In the genomic region with DNA sequence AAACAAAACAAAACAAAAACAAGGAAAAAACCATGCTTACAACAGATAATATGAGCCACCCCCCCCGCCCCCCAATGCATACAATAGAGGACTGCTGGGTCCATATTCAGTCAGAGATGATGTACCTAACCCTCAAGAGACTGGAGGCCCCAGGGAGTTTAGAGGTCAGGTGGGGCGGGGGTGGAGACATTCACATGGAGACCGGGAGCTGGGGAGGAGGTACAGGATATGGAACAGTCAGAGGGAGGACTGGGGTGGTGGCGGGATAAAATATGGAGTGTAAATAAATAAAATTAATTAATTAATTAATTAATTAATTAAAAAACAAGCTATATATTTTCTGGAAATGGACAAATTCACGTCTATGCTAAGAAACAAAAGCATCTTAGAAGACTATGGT, we compare ENCODE assay signal across 18 mouse cellular contexts.
"Had no signal": no experiment of that assay in that cellular context is flagged by ENCODE, and none has a peak within 500 bp of the region (broad histone marks: within the 10 kb centered on the region; RNA-seq: fewer than 3 reads in every experiment).

No protein-coding gene starts in this region.

- H3K9ac ChIP-seq: liver, embryonic 13.5 days; liver, embryonic 15.5 days; liver, postnatal 0 days; lung, embryonic 15.5 days; neural tube, embryonic 12.5 days; stomach, embryonic 15.5 days had no signal

- H3K4me3 ChIP-seq: liver, embryonic 13.5 days; liver, embryonic 15.5 days; lung, embryonic 15.5 days; megakaryocyte, embryonic 14.5 days; neural tube, embryonic 12.5 days; stomach, embryonic 15.5 days had no signal

- H3K9me3 ChIP-seq: liver, embryonic 13.5 days; liver, embryonic 15.5 days; lung, embryonic 15.5 days; megakaryocyte, embryonic 14.5 days; neural tube, embryonic 12.5 days; stomach, embryonic 15.5 days had no signal

- H3K4me2 ChIP-seq: liver, embryonic 13.5 days; liver, embryonic 15.5 days; lung, embryonic 15.5 days; neural tube, embryonic 12.5 days; stomach, embryonic 15.5 days had no signal

- H3K27ac ChIP-seq: liver, embryonic 13.5 days; liver, embryonic 15.5 days; lung, embryonic 15.5 days; macrophage; neural tube, embryonic 12.5 days; stomach, embryonic 15.5 days; stomach, postnatal 0 days had no signal

- H3K27me3 ChIP-seq: liver, embryonic 13.5 days; liver, embryonic 15.5 days; lung, embryonic 15.5 days; megakaryocyte, embryonic 14.5 days; neural tube, embryonic 12.5 days; stomach, embryonic 15.5 days had no signal

- DNase-seq: liver, embryonic 13.5 days; liver, postnatal 0 days; lung, adult 2 months; lung, postnatal 14 days; lung, postnatal 36 days; right cerebral cortex, postnatal 14 days; thymus, adult 2 months; thymus, postnatal 25 days; thymus, postnatal 4 days had no signal

- H3K4me1 ChIP-seq: liver, embryonic 13.5 days; liver, embryonic 15.5 days; lung, embryonic 15.5 days; megakaryocyte, embryonic 14.5 days; neural tube, embryonic 12.5 days; stomach, embryonic 15.5 days had no signal

- ATAC-seq: liver, postnatal 0 days; lung, postnatal 0 days; midbrain, embryonic 16.5 days had no signal

- H3K36me3 ChIP-seq: liver, embryonic 13.5 days; liver, embryonic 15.5 days; lung, embryonic 15.5 days; neural tube, embryonic 12.5 days; stomach, embryonic 15.5 days had no signal
